Mouse (Mus musculus) C2C12 (cell line): ENCODE measurements at regions not wholly inside any gene's neighbourhood (a gene's known extent, or its start where the extent isn't known, plus 50 kb on each side); places are given as distances from the start of the nearest gene placed in this dataset.

Experiments used
- CTCF ChIP-seq: IDR thresholded peaks from one replicate; pipeline ENCODE4 v1.5.1; 2011; ENCODE audit not compliant: control insufficient read depth, insufficient read depth, insufficient read length
- MYOD1 ChIP-seq: IDR thresholded peaks from one replicate; pipeline ENCODE4 v1.6.1; 2011; ENCODE audit warnings: low read depth; ENCODE audit not compliant: control insufficient read depth, insufficient read length

- TF ChIP-seq CTCF (no peak), MYOD1 (no peak)
Measured at GRCm38 (mm10) chr17:14525255-14525654, 168.8 kb downstream of the Thbs2 start.
